Mouse (Mus musculus): ENCODE measurements around the gene Mmp12. TPM values are rescaled to one million over a fixed set of nuclear protein-coding genes. Genes with fewer than 3 reads are reported as not detected.
"Not testable (repeated sequence)": the region's sequence is repeated elsewhere in the genome, so short reads cannot be mapped to it uniquely, and the experiment has no call there.

Mmp12 gene
- polyA plus RNA-seq (2014; fragmentation: Nextera tagmentation; extraction: Ambion mirVana), result not detected in 2 replicates

GRCm38 (mm10) chr9:7344107-7344506 lies at the start of gene Mmp12:
Mmp12 (plus strand) TSS chr9:7344381.
- Histone ChIP-seq H3K9me3 (ENCODE audit: control insufficient read depth, low read length) (no peaks in the 10 kb centered on the region), H3K27me3 (ENCODE audit: control insufficient read depth, insufficient read depth, low read length) (no peaks in the 10 kb centered on the region), H3K4me2 (replicated peaks) (no peak within 1 kb of the TSS), H3K4me1 (replicated peaks; ENCODE audit: control insufficient read depth, insufficient read depth, low read length) (no peaks in the 10 kb centered on the region), H3K4me3 (replicated peaks; ENCODE audit: low read length) (no peak within 1 kb of the TSS), H3K9ac (no peak within 1 kb of the TSS), H3K36me3 (replicated peaks; ENCODE audit: control insufficient read depth, insufficient read depth) (no peaks in the 10 kb centered on the region), H3K27ac (no peak within 1 kb of the TSS)
- ATAC-seq (ENCODE audit: low FRiP score) (no peak), DNase-seq (ENCODE audit: low spot score) (no peak)

DNA sequence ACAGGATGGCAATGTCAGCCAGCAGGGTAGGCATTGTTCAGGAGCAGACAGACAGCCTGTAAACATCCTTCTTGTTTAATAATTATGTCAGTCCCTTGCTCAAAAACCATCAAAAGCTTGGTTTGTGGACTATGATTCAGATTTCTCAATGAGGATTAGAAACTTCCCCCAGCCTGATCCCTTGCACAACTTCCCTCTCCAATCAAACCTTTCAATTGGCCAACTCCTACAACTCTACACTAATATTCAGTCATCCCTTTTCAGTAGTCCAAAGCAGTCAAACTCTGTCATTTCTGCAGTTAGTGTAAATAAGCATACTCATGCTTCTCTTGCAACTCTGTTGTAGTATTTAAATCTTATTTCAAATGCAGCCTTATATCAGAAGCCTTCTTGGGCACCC lies 12.3 kb upstream of the Mmp12 start:
- Histone ChIP-seq H3K4me1 (replicated peaks; ENCODE audit: control insufficient read depth, insufficient read depth, low read length) (no peaks in the 10 kb centered on the region), H3K9me3 (ENCODE audit: control insufficient read depth, low read length) (no peaks in the 10 kb centered on the region), H3K4me3 (replicated peaks; ENCODE audit: low read length) (no peak overlapping the region), H3K27me3 (ENCODE audit: control insufficient read depth, insufficient read depth, low read length) (no peaks in the 10 kb centered on the region), H3K9ac (no peak overlapping the region), H3K36me3 (replicated peaks; ENCODE audit: control insufficient read depth, insufficient read depth) (no peaks in the 10 kb centered on the region), H3K27ac (no peak overlapping the region), H3K4me2 (replicated peaks) (no peak overlapping the region)
- ATAC-seq (ENCODE audit: low FRiP score), result no peak
- no peak for DNase-seq (ENCODE audit: low spot score)

DNA sequence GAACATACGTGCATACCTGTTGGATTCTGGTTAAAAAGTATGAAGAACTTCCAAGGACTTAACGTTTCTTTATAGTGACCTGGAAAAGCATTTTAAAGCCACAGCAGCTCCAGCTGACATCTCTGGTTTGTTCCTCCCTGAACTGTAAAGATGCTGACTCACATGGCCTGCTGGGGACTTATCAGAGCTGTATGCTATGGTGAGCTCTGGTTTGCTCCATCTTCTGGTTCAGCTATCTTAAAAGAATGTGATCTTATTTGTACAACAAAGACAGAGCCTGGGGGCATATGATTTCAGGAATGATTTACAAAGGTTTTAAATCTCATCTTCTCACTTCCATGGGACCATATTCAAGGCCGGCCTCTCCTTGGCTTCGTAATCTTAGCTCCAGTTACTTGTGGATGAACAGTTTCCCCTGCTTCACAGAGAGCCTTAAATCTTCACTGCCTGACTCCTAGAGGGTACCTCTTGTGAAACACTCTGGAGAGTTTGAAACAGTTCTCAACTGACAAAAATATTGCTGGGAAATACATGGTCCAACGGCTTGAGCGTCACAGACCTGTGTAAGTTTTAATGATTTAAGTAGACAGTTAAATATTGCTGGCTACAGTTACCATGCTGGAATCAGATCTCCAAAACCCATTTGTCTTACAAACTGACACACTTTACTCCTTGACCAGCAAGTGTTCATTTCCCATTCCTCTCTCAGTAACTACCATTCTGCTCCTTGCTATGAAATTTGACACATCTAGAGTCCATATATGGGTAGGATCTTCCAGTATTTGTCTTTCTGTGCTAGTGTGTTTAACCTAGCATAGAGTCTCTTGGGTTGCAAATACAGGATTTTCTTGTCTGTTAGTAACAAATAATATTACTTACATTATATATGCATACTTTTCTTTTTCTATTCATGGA lies 8.2 kb upstream of the Mmp12 start:
- 94% methylated on average over 5 of the region's 6 CpGs for WGBS

GRCm38 (mm10) chr9:7336740-7337483 lies 7.3 kb upstream of the Mmp12 start:
- H3K9ac ChIP-seq, result no peak overlapping the region
- H3K27me3 ChIP-seq (ENCODE audit: control insufficient read depth, insufficient read depth, low read length), result no peaks in the 10 kb centered on the region
- DNase-seq (ENCODE audit: low spot score) (no peak), ATAC-seq (ENCODE audit: low FRiP score) (no peak)
- no peaks in the 10 kb centered on the region for H3K36me3 ChIP-seq (replicated peaks; ENCODE audit: control insufficient read depth, insufficient read depth)
- H3K4me2 ChIP-seq (replicated peaks), result no peak overlapping the region
- no peak overlapping the region for H3K27ac ChIP-seq
- no peaks in the 10 kb centered on the region for H3K4me1 ChIP-seq (replicated peaks; ENCODE audit: control insufficient read depth, insufficient read depth, low read length)
- no peaks in the 10 kb centered on the region for H3K9me3 ChIP-seq (ENCODE audit: control insufficient read depth, low read length)
- H3K4me3 ChIP-seq (replicated peaks; ENCODE audit: low read length), result no peak overlapping the region

More for the DNA sequence above, 8.2 kb upstream of the Mmp12 start:
- Histone ChIP-seq H3K4me3 (replicated peaks; ENCODE audit: low read length) (no peak overlapping the region), H3K4me2 (replicated peaks) (no peak overlapping the region), H3K27me3 (ENCODE audit: control insufficient read depth, insufficient read depth, low read length) (no peaks in the 10 kb centered on the region), H3K9ac (no peak overlapping the region), H3K36me3 (replicated peaks; ENCODE audit: control insufficient read depth, insufficient read depth) (no peaks in the 10 kb centered on the region), H3K9me3 (ENCODE audit: control insufficient read depth, low read length) (no peaks in the 10 kb centered on the region), H3K4me1 (replicated peaks; ENCODE audit: control insufficient read depth, insufficient read depth, low read length) (no peaks in the 10 kb centered on the region), H3K27ac (no peak overlapping the region)
- ATAC-seq (ENCODE audit: low FRiP score) (no peak), DNase-seq (ENCODE audit: low spot score) (no peak)

- no peak overlapping the region for H3K9ac ChIP-seq
- H3K36me3 ChIP-seq (replicated peaks; ENCODE audit: control insufficient read depth, insufficient read depth), result no peaks in the 10 kb centered on the region
- no peak overlapping the region for H3K4me2 ChIP-seq (replicated peaks)
- H3K4me1 ChIP-seq (replicated peaks; ENCODE audit: control insufficient read depth, insufficient read depth, low read length), result no peaks in the 10 kb centered on the region
- H3K9me3 ChIP-seq (ENCODE audit: control insufficient read depth, low read length), result no peaks in the 10 kb centered on the region
- no peak overlapping the region for H3K4me3 ChIP-seq (replicated peaks; ENCODE audit: low read length)
- no peak overlapping the region for H3K27ac ChIP-seq
- ATAC-seq (ENCODE audit: low FRiP score) (no peak), DNase-seq (ENCODE audit: low spot score) (no peak)
- WGBS, result 97% methylated on average over 2 of the region's 2 CpGs
- H3K27me3 ChIP-seq (ENCODE audit: control insufficient read depth, insufficient read depth, low read length), result no peaks in the 10 kb centered on the region
Observed at GRCm38 (mm10) chr9:7345513-7345912, 1.3 kb downstream of the Mmp12 start.

- Histone ChIP-seq H3K36me3 (replicated peaks; ENCODE audit: control insufficient read depth, insufficient read depth) (no peaks in the 10 kb centered on the region), H3K4me2 (replicated peaks) (no peak overlapping the region), H3K27me3 (ENCODE audit: control insufficient read depth, insufficient read depth, low read length) (no peaks in the 10 kb centered on the region), H3K4me3 (replicated peaks; ENCODE audit: low read length) (no peak overlapping the region), H3K9me3 (ENCODE audit: control insufficient read depth, low read length) (no peaks in the 10 kb centered on the region), H3K4me1 (replicated peaks; ENCODE audit: control insufficient read depth, insufficient read depth, low read length) (no peaks in the 10 kb centered on the region), H3K9ac (no peak overlapping the region), H3K27ac (no peak overlapping the region)
- DNase-seq (ENCODE audit: low spot score), result no peak
- no peak for ATAC-seq (ENCODE audit: low FRiP score)
- WGBS, result 89% methylated on average over 3 of the region's 3 CpGs
Observed at GRCm38 (mm10) chr9:7354535-7354934, 10.4 kb downstream of the Mmp12 start.

DNA sequence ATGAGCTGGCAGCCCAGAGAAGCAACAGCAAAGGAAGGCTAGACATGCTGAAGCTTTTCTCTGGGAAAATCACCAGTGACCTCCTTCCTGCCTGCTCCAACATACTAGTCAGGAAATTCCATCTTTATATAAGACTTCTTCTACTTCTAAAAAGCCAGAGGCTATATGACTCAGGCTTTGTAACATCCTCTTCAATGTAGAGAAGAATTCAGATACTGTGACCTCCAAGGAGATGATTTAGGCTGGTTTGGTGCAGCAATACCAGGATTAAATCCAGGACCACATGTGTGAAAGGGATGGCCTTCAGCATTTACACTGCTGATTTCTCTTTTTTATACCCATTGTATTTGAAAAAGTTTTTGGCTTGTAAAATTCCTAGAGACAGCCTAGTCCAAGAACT lies 43.8 kb downstream of the Mmp12 start, which contains the start of gene Mmp1b:
Gene Mmp1b, minus strand, starts transcription at position 101 of the 400 bp plus-strand sequence.
- ATAC-seq (ENCODE audit: low FRiP score), result no peak
- no peak within 1 kb of the TSS for H3K27ac ChIP-seq
- no peak for DNase-seq (ENCODE audit: low spot score)
- H3K4me3 ChIP-seq (replicated peaks; ENCODE audit: low read length), result no peak within 1 kb of the TSS
- H3K9ac ChIP-seq, result no peak within 1 kb of the TSS
- no peaks in the 10 kb centered on the region for H3K4me1 ChIP-seq (replicated peaks; ENCODE audit: control insufficient read depth, insufficient read depth, low read length)
- no peaks in the 10 kb centered on the region for H3K27me3 ChIP-seq (ENCODE audit: control insufficient read depth, insufficient read depth, low read length)
- H3K36me3 ChIP-seq (replicated peaks; ENCODE audit: control insufficient read depth, insufficient read depth), result no peaks in the 10 kb centered on the region
- H3K9me3 ChIP-seq (ENCODE audit: control insufficient read depth, low read length), result no peaks in the 10 kb centered on the region
- no peak within 1 kb of the TSS for H3K4me2 ChIP-seq (replicated peaks)

DNA sequence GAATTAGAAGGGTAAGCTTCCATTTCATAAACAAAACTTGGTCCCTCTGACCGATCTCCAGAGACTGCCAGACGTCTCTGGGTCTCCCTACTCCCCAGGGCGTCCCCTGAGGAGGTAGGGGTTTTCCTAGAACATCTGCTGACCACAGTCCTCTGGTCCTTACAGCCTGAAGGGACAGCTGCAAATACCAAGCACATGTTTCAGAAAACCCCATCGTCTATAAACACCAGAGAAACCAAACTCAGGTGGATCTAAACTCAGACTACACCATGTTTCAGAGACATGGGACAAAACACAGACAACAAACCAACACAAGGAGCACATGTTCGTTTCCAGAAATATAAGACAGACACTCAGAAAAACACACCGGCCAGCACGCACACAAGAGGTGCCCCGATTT lies 52.4 kb downstream of the Mmp12 start:
- not testable (repeated sequence) for H3K9ac ChIP-seq; H3K4me3 ChIP-seq (replicated peaks; ENCODE audit: low read length); H3K27ac ChIP-seq; H3K4me2 ChIP-seq (replicated peaks); H3K9me3 ChIP-seq (ENCODE audit: control insufficient read depth, low read length); DNase-seq (ENCODE audit: low spot score); H3K36me3 ChIP-seq (replicated peaks; ENCODE audit: control insufficient read depth, insufficient read depth); H3K4me1 ChIP-seq (replicated peaks; ENCODE audit: control insufficient read depth, insufficient read depth, low read length); H3K27me3 ChIP-seq (ENCODE audit: control insufficient read depth, insufficient read depth, low read length); ATAC-seq (ENCODE audit: low FRiP score)
- WGBS, result 84% methylated on average over 8 of the region's 8 CpGs

Data from hindbrain, embryonic 14.5 days (tissue).